Mouse (Mus musculus) urinary bladder, postnatal 14 days (tissue): ENCODE results near the gene Treml2.
"Not testable (repeated sequence)": the region's sequence is repeated elsewhere in the genome, so short reads cannot be mapped to it uniquely, and the experiment has no call there.

ENCODE experiments used
- DNase-seq: peaks from one replicate; pipeline ENCODE4 v3.0.0; 2021; ENCODE audit warnings: low spot score

Treml2 gene

GRCm38 (mm10) chr17:48293500-48294194, 5.7 kb upstream of the Treml2 start:
- DNase-seq, result no peak

DNA sequence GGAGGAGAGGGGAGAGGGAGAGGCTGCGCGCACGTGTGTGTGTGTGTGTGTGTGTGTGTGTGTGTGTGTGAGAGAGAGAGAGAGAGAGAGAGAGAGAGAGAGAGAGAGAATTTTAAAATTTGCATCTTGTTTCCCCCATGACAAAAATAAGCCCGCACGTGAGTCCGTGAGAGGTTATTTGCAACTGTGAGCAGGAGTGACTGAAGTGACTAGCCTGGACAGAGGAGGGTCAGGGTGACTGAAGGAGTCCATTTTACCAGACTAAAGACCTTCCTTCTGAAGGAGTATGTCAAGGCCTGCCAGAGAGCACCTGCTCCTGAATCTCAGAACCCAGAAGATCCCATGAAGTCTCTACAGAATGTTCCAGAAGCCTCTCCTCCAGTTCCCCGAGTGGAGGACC, 458 bp downstream of the Treml2 start:
- DNase-seq, result no peak

- no peak for DNase-seq
Measured at GRCm38 (mm10) chr17:48300199-48300598, 901 bp downstream of the Treml2 start.

DNA sequence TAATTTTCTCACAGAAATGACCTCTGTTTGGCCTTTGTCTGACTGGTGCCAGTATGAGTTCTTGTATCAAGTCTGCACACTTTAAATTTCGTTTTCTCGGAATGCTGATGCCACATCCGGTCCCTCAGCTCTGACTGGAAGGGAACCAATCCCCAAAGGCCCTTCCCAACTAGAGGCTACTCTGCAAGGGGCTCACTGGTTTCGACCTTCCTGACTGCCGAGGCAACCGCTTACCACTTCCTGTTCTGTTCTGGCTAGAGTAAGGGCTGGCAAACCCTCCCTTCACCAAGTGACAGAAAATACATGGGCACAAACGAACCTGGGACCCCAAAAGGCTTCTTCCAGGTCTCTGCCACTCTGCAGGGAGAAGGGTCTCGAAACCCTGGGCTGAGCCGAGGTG, 1.6 kb downstream of the Treml2 start:
- DNase-seq, result no peak

DNA sequence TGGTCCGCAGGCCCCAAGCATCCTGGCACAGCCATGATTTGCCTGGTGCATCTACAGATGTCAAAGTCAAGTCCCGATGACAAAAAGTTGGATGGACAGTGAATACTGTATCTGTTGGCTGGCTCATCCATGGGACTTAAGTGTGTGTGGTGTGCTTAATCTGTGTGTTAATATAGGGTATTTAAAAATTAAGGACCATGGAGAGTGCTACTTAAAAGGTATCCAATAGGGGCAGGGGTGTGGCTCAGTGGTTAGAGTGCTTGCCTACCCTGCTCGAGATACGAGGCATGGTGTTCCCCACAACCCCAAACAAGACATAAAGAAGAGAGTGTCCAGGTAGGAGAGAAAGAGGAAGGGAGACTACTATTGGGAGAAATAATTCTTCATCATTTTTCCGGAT, 2.5 kb downstream of the Treml2 start:
- no peak for DNase-seq

- no peak for DNase-seq
Measured at GRCm38 (mm10) chr17:48312124-48312523, 12.8 kb downstream of the Treml2 start.

- DNase-seq, result not testable (repeated sequence)
Measured at GRCm38 (mm10) chr17:48315905-48316579, 16.7 kb downstream of the Treml2 start, which contains the start of gene B430306N03Rik. Gene B430306N03Rik, plus strand, starts transcription at chr17:48316141.

- DNase-seq, result no peak
Measured at GRCm38 (mm10) chr17:48318686-48319085, 19.4 kb downstream of the Treml2 start.

GRCm38 (mm10) chr17:48321279-48321678, 22.0 kb downstream of the Treml2 start:
- no peak for DNase-seq

GRCm38 (mm10) chr17:48323236-48323635, 23.9 kb downstream of the Treml2 start:
- no peak for DNase-seq

DNA sequence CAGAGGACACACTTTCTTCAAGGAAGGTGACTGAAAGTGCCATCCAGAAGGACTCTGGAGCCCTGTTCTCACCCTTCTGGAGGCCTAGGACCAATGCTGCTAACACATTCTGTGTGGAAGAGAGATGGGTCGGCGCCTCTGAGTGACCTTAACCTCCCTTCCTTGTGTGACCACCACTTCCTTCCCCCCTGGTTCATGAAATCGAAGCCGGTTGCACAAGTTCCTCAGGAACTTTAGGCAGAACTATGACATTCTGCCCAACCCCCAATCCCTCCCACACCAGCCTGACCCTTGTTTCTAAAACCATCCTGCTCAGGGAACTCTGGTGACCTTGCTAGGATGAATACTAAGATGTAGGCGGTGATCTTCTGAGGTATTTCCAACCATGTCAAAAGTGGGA, 25.0 kb downstream of the Treml2 start:
- no peak for DNase-seq

DNA sequence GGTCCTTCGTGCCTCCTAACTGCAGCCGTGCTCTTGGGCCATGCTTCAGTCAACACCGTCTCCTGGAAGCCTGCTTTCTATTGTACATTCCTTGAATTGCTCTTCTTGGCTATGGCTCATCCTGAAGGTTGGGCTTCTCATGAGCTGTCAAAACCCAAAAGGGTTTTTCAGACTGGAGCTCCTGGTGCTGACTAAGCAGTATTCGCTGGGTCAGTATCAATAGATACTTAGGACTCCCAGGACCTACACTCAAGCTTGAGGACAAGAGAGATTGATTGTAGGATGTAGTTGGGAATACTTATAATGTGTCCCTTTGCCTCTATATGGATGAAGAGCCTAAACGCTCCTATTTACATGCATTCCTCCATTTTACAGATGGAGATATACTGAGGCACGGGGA, 25.8 kb downstream of the Treml2 start:
- no peak for DNase-seq

GRCm38 (mm10) chr17:48325638-48326037, 26.3 kb downstream of the Treml2 start:
- DNase-seq, result no peak

GRCm38 (mm10) chr17:48326656-48327055, 27.4 kb downstream of the Treml2 start:
- DNase-seq, result no peak

DNA sequence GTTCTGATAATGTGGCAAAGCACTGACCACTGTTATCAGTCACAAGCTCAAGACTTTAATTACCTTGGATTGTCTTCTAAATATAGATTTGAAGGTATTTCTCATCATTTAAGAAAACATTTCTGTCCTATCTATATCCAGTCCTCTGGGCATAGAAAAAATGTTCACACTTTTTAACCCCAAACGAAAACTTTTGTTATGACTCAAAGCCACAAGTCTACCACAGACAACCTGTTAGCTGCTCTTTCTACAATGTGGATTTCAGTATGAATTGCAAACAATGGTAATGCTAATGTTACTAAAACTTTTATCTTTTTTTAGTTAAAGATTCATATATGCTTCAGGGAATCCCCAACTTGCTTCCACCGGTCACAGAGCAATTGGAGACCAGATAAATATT, 33.2 kb downstream of the Treml2 start:
- no peak for DNase-seq

- no peak for DNase-seq
Measured at GRCm38 (mm10) chr17:48334186-48334585, 34.9 kb downstream of the Treml2 start.

DNA sequence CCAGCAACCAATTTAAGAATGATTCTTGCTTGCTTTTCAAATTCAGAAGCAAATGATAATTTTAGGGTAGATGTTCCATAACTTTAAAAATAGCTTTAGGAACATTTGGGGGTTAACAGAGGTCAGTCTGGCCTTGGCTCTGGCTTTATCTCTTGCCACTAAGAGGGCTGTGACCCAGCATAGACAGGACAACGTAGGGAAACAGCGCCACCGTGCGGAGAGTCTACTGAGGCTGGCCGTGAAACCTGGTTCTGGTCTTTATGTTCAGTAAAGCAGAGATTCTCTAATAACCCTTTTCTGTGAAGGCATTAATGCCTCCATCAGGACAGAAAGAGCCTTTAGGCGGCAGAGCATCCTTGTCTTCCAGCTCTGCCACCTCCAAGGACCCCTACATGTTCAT, 37.6 kb downstream of the Treml2 start:
- DNase-seq, result peak; percentile 81

- no peak for DNase-seq
Measured at GRCm38 (mm10) chr17:48340267-48340666, 41.0 kb downstream of the Treml2 start.

- no peak for DNase-seq
Measured at GRCm38 (mm10) chr17:48341947-48342346, 42.6 kb downstream of the Treml2 start.

- DNase-seq, result no peak
Measured at GRCm38 (mm10) chr17:48343065-48343464, 43.8 kb downstream of the Treml2 start.

DNA sequence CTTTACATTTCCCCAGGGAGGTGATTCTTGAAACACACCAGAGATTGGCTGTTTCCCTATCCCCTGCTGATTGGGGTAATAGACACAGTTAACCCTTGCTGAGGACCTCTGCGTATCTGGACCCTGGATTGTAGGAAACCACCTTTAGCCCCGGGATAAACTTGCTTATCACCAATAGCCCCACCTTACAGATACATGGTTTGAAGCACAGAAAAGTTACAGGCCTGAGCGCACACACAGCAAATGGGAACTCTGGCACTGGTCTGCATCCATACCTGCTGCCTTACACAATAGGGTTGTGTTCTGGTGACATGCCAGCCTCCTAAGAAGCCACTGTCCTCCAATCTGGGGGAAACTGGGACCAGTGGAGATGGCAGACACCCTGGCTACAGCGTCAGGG, 46.5 kb downstream of the Treml2 start:
- no peak for DNase-seq

DNA sequence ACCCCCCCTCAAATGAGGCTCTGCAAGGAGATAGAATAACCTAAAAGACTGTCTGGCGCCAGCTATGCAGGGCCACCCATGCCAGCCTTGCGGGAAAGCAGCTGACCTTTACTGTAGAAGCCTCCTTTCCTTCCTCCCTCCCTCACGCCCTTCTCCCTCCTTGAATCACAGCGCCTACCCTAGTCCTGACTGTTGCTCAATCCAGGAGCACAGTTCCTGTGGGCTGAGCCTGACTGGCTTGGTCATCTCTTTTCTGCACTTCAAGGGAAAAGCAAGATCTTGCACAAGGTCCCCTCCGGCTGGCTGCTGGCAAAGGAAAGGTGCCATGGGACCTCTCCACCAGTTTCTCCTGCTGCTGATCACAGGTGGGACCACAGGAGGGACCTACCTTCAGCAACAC, 46.9 kb downstream of the Treml2 start, which contains the start of gene Trem2:
Gene Trem2, plus strand, starts transcription at position 171 of the 400 bp plus-strand sequence.
- DNase-seq, result no peak

DNA sequence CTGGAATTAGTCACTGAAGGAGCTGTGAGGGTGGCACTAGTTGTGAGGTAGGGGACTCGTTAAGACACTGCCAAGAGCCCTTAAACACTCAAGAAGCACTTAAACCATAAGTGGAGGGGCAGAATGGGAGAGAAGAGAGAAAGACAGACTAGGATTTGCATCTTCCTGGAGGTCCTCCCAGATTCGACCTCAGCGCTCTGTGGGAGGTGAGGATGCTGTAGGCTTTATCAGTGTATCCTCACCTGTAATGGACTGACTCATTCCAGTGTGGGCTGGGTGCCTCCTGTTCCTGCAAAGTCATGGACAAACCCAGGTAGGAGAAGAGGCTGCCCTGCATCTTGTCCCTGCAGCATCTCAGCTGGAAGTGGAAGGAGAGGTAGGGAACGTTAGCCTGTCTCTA, 47.5 kb downstream of the Treml2 start:
- DNase-seq, result no peak

DNA sequence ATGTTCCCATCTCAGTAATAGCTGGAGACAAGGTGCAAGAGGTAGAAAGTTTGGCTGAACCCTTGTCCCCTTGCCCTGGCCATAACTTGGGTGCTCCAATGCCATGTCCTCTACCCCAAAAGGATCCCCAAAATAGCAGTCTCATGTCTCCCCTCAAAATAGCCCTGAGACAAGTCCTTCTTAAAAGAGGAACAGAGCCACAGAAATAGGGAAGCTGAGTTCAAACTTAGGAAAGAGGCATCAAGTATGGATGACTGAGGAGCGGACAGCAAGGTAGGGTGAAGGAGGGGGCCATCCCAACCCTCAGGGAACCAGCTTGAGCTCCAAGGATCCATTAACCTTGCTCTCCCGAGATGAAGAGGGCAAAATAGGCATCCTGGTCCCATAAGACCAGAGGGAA, 48.0 kb downstream of the Treml2 start:
- DNase-seq, result no peak
